Mouse (Mus musculus): ENCODE measurements around the gene Slc25a22. TPM values are rescaled to one million over a fixed set of nuclear protein-coding genes. Genes with fewer than 3 reads are reported as not detected.

The Slc25a22 gene
- polyA plus RNA-seq, 1 experiment from 2014 or later, result 80.4 TPM

DNA sequence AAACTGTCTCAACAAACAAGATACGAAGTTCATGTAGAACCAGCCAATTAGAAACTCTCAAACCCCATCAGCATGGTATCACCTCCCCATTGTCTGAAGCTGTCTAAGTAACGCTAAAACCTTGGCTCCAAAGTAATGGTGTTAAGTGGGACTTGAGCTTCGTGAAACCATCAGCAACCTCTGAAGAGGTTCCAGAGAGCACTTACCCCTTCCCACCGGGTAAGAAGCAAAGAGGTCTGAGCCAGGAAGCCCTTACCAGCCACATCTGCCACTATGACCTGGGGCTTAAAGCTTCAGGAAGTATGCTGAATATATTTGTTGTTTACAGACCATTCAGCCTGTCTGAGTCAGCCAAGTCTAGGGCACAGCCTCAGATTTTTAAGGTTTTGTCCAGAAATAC is 32.2 kb downstream of the Slc25a22 start:
- ATAC-seq (ENCODE audit: low read depth), result no peak
- no peak overlapping the region for H3K4me3 ChIP-seq (ENCODE audit: low read depth, low read length)
- H3K36me3 ChIP-seq (ENCODE audit: control insufficient read depth, insufficient read depth, low read length), result peaks cover 23% of the 10 kb centered on the region
- H3K4me1 ChIP-seq (ENCODE audit: control insufficient read depth, insufficient read depth, low read length), result peaks cover 2% of the 10 kb centered on the region; the same call in 1 of the 2 replicates
- H3K9ac ChIP-seq (replicated peaks; ENCODE audit: low read depth, low read length), result no peak overlapping the region
- WGBS, result 87% methylated on average over 4 of the region's 4 CpGs
- no peaks in the 10 kb centered on the region for H3K27me3 ChIP-seq (ENCODE audit: control insufficient read depth, insufficient read depth, low read length)
- H3K9me3 ChIP-seq (ENCODE audit: control insufficient read depth, low read length), result no peaks in the 10 kb centered on the region
- H3K4me2 ChIP-seq (ENCODE audit: low read depth, low read length), result no peak overlapping the region
- no peak overlapping the region for H3K27ac ChIP-seq (ENCODE audit: low read depth, low read length)

DNA sequence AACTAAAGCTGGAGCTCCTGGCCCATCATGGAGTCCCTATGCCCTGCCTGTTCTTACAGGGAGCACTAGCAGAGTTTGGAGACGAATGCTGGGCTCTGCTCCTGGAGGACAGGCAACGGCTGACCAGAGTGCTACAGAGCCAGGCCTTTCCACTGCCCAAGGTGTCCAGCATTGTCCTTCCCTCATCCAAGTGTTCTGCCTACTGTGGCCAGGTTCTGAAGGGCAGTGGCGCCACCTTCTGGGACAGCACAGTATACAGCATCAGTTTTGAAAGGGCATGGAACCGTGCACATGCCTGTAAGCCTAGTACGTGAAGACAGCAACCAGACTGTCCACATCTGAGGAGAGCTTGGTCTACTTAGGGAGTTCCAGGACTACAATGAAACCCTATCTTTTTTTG is 34.4 kb downstream of the Slc25a22 start:
- no peak overlapping the region for H3K4me3 ChIP-seq (ENCODE audit: low read depth, low read length)
- no peaks in the 10 kb centered on the region for H3K27me3 ChIP-seq (ENCODE audit: control insufficient read depth, insufficient read depth, low read length)
- ATAC-seq (ENCODE audit: low read depth), result peak; percentile 41; the same call in 1 of the 2 replicates
- no peak overlapping the region for H3K4me2 ChIP-seq (ENCODE audit: low read depth, low read length)
- no peaks in the 10 kb centered on the region for H3K4me1 ChIP-seq (ENCODE audit: control insufficient read depth, insufficient read depth, low read length)
- H3K27ac ChIP-seq (ENCODE audit: low read depth, low read length), result no peak overlapping the region
- H3K36me3 ChIP-seq (ENCODE audit: control insufficient read depth, insufficient read depth, low read length), result peaks cover 38% of the 10 kb centered on the region
- WGBS, result 45% methylated on average over 5 of the region's 5 CpGs
- no peaks in the 10 kb centered on the region for H3K9me3 ChIP-seq (ENCODE audit: control insufficient read depth, low read length)
- H3K9ac ChIP-seq (replicated peaks; ENCODE audit: low read depth, low read length), result no peak overlapping the region

DNA sequence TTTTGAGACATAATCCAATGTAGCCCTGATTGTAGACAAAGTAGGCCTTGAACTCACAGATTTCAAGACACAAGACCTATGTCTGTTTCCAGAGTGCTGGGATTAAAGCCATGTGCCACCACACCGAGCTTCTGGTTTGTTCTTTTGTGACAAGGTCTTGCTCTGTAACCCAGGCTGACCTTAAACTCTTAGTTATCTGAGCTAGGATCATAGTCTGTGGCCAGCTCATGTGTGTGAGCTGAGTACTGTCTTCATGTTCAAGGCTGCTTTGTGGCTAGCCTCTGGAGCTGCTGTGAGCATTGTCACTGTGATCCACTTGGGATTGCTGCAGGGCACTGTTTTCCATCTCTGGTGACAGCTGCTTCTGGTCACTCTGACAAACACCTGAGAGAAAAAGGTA is 42.3 kb downstream of the Slc25a22 start:
- no peaks in the 10 kb centered on the region for H3K9me3 ChIP-seq (ENCODE audit: control insufficient read depth, low read length)
- peaks cover 8% of the 10 kb centered on the region for H3K4me1 ChIP-seq (ENCODE audit: control insufficient read depth, insufficient read depth, low read length)
- no peak overlapping the region for H3K27ac ChIP-seq (ENCODE audit: low read depth, low read length)
- H3K4me3 ChIP-seq (ENCODE audit: low read depth, low read length), result no peak overlapping the region
- no peak overlapping the region for H3K4me2 ChIP-seq (ENCODE audit: low read depth, low read length)
- 79% methylated on average over 1 of the region's 1 CpGs for WGBS
- H3K36me3 ChIP-seq (ENCODE audit: control insufficient read depth, insufficient read depth, low read length), result peaks cover 29% of the 10 kb centered on the region
- no peak for ATAC-seq (ENCODE audit: low read depth)
- H3K27me3 ChIP-seq (ENCODE audit: control insufficient read depth, insufficient read depth, low read length), result no peaks in the 10 kb centered on the region
- H3K9ac ChIP-seq (replicated peaks; ENCODE audit: low read depth, low read length), result no peak overlapping the region

DNA sequence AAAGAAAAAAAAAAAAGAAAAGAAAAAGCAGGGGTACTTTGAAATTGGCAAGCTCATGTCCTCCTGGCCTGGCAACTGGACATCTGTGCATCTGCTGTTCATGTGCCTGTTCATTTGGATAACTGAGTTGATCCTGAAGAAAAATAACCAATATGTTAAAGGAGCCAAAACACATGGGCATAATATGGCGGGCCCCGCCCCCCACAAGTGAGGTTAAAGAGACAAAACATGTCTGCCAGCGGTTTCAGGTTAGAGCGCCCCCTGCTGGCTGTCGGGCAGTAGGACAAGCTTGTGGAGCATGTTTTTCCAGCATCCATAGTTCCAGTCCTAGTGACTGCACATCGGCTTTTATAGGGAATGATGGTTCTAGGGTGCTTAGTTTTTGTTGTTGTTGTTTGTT is 42.9 kb downstream of the Slc25a22 start:
- no peak overlapping the region for H3K4me3 ChIP-seq (ENCODE audit: low read depth, low read length)
- no peaks in the 10 kb centered on the region for H3K9me3 ChIP-seq (ENCODE audit: control insufficient read depth, low read length)
- H3K36me3 ChIP-seq (ENCODE audit: control insufficient read depth, insufficient read depth, low read length), result peaks cover 23% of the 10 kb centered on the region
- H3K9ac ChIP-seq (replicated peaks; ENCODE audit: low read depth, low read length), result no peak overlapping the region
- 28% methylated on average over 6 of the region's 6 CpGs for WGBS
- H3K4me1 ChIP-seq (ENCODE audit: control insufficient read depth, insufficient read depth, low read length), result peaks cover 8% of the 10 kb centered on the region
- H3K27me3 ChIP-seq (ENCODE audit: control insufficient read depth, insufficient read depth, low read length), result no peaks in the 10 kb centered on the region
- H3K4me2 ChIP-seq (ENCODE audit: low read depth, low read length), result no peak overlapping the region
- H3K27ac ChIP-seq (ENCODE audit: low read depth, low read length), result no peak overlapping the region
- ATAC-seq (ENCODE audit: low read depth), result no peak

DNA sequence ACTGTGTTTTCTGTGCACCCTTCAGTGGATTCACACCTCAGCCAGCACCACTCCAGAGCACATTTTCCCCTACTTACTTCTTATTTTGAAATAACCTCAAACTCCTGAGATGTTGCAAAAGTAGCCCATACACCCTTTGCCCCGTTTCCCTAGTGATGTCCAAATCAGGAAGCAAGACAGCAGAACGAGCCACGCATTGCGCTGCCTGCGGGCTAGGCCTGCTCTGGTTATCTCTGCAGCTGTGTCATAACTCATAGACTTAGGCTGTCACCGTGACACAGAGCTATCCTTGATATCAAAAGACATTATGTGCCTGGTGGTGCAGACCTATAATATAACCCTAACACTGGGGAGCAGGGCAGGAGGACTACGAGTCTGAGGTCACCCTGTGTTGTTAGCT is 43.5 kb downstream of the Slc25a22 start:
- Histone ChIP-seq H3K36me3 (ENCODE audit: control insufficient read depth, insufficient read depth, low read length) (peaks cover 18% of the 10 kb centered on the region), H3K27me3 (ENCODE audit: control insufficient read depth, insufficient read depth, low read length) (no peaks in the 10 kb centered on the region), H3K9ac (replicated peaks; ENCODE audit: low read depth, low read length) (no peak overlapping the region), H3K9me3 (ENCODE audit: control insufficient read depth, low read length) (no peaks in the 10 kb centered on the region), H3K4me1 (ENCODE audit: control insufficient read depth, insufficient read depth, low read length) (peaks cover 8% of the 10 kb centered on the region), H3K4me3 (ENCODE audit: low read depth, low read length) (no peak overlapping the region), H3K4me2 (ENCODE audit: low read depth, low read length) (no peak overlapping the region), H3K27ac (ENCODE audit: low read depth, low read length) (no peak overlapping the region)
- ATAC-seq (ENCODE audit: low read depth), result no peak
- 91% methylated on average over 7 of the region's 7 CpGs for WGBS

DNA sequence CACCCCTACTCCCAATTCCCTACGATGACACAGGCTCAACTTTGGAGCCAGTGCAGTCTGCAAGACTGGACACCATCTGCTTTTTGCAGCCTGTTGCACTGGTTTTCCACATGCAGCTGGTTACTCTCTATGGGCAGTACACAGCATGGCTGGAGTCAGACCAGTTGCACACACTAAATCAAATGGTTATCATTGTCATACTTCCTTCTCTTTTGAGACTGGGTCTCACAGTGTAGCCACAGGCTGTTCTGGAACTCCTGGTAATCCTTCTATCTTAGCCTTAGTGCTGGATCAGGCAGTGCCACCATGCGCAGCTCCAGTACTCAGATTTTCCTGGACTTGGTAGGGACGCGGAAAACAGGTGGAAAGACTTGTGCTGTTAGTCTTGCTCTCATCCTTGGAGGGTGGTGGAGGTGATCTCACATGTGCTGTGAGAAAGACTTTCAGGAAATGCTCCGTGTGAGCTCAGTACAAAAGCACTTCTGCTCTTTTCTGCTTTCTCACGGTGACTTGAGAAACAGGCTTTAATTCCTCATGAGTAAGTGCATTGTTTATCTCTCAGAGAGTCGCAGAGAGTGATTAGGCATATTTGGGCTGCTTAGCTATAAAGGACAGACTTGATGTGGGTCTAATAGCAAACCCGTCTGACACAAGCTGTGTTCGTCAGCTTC is 45.0 kb downstream of the Slc25a22 start:
- Histone ChIP-seq H3K27ac (ENCODE audit: low read depth, low read length) (peak overlapping the region; percentile 77; the same call in 1 of the 2 replicates), H3K4me3 (ENCODE audit: low read depth, low read length) (peak overlapping the region; percentile 68), H3K36me3 (ENCODE audit: control insufficient read depth, insufficient read depth, low read length) (peaks cover 6% of the 10 kb centered on the region), H3K9me3 (ENCODE audit: control insufficient read depth, low read length) (no peaks in the 10 kb centered on the region), H3K27me3 (ENCODE audit: control insufficient read depth, insufficient read depth, low read length) (no peaks in the 10 kb centered on the region), H3K9ac (replicated peaks; ENCODE audit: low read depth, low read length) (peak overlapping the region; percentile 66), H3K4me1 (ENCODE audit: control insufficient read depth, insufficient read depth, low read length) (peaks cover 8% of the 10 kb centered on the region), H3K4me2 (ENCODE audit: low read depth, low read length) (peak overlapping the region; percentile 68)
- WGBS, result 24% methylated on average over 9 of the region's 9 CpGs
- no peak for ATAC-seq (ENCODE audit: low read depth)

DNA sequence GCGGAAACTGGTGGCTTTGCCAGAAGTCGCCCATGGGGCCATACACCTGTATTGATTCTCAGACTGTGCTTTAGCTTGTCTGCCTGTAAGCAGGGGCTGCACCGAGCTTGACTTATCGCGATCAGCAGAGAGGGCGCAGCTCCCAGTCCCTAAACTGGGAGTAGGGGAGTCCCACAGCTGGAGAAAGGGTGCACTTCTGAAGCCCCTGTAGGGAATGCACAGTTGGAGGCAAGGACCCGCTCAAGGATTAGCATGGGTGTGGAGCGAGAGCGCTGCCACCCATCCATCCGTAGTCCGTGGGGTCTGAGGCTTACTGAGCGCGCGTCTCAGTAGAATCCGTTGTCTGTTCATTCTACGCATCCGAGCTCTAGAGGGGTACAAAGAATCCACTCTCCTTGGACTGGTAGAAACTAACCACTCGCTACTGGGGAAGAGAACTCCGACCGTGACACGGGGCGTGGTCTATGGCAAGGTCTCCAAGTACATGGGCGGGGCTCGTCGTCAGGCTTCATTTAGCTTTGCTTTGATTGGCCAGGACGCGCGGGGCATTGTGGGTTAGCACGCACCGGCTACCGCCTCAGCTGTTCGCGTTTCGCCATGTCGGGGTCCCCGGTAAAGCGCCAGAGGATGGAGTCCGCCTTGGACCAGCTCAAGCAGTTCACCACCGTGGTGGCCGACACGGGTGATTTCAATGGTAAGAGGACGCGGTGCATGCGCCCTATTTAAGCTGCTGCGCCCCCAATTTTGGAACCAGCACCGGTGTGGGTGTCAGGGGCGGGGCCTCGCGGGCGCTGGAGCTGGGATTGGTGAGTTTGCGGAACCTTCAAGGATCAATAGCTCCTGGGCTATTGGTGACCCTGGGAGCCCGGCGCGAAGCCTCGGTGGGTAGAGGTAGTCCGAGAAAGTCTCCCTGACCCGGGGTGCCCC is 45.8 kb downstream of the Slc25a22 start, which contains the start of gene Taldo1:
Taldo1 (plus strand) TSS at position 575 of the 927 bp plus-strand sequence.
- Histone ChIP-seq H3K27me3 (ENCODE audit: control insufficient read depth, insufficient read depth, low read length) (no peaks in the 10 kb centered on the region), H3K9ac (replicated peaks; ENCODE audit: low read depth, low read length) (peak within 1 kb of the TSS; percentile 66), H3K9me3 (ENCODE audit: control insufficient read depth, low read length) (no peaks in the 10 kb centered on the region), H3K4me1 (ENCODE audit: control insufficient read depth, insufficient read depth, low read length) (peaks cover 8% of the 10 kb centered on the region), H3K36me3 (ENCODE audit: control insufficient read depth, insufficient read depth, low read length) (peaks cover 6% of the 10 kb centered on the region), H3K27ac (ENCODE audit: low read depth, low read length) (peak within 1 kb of the TSS; percentile 77), H3K4me2 (ENCODE audit: low read depth, low read length) (peak within 1 kb of the TSS; percentile 68), H3K4me3 (ENCODE audit: low read depth, low read length) (peak within 1 kb of the TSS; percentile 68)
- WGBS, result under 1% methylated on average over 57 of the region's 57 CpGs
- peak; percentile 95 for ATAC-seq (ENCODE audit: low read depth)

DNA sequence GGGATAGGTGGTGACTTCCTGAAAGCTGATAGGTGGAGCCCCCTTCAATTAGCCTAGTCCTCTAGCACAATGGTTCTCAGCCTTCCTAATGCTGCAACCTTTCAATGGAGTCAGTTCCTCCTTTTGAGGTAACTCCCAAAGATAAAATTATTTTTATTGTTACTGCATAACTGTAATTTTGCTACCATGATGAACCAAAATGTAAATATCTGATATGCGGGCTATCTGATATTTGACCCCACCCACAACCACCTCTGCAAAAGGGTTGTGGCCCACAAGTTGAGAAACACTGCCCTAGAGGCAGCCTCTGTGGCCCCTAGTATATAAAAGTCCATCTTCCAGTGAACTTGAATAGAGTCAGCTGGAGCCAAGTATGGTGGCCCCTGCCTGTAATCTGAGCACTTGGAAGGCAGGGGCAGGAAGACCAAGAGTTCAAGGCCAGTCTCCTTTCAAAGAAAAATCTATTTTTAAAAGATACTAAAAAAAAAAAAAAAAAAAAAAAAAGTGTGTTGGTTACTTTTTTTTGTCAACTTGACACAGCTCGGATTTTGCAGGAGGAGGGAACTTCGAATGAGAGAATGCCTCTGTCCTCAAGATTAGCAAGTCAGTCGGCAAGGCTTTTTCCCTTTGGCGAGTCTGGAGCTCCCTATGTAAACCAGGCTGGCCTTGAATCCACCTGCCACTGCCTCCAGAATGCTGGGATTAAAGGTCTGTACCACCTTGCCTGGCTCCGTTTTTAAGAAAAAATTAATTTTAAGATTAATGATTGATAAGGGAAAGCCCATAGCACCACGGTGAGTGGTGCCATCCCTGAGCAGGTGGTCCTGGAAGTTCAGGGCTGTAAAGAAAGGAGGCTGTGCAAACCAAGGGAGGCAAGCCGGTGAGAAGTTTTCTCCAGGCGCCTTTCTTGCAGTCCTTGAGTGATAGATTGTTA is 47.1 kb downstream of the Slc25a22 start:
- H3K36me3 ChIP-seq (ENCODE audit: control insufficient read depth, insufficient read depth, low read length), result no peaks in the 10 kb centered on the region
- 55% methylated on average over 9 of the region's 9 CpGs for WGBS
- peaks cover 8% of the 10 kb centered on the region for H3K4me1 ChIP-seq (ENCODE audit: control insufficient read depth, insufficient read depth, low read length)
- no peaks in the 10 kb centered on the region for H3K9me3 ChIP-seq (ENCODE audit: control insufficient read depth, low read length)
- no peak overlapping the region for H3K27ac ChIP-seq (ENCODE audit: low read depth, low read length)
- no peaks in the 10 kb centered on the region for H3K27me3 ChIP-seq (ENCODE audit: control insufficient read depth, insufficient read depth, low read length)
- no peak for ATAC-seq (ENCODE audit: low read depth)
- no peak overlapping the region for H3K9ac ChIP-seq (replicated peaks; ENCODE audit: low read depth, low read length)
- H3K4me3 ChIP-seq (ENCODE audit: low read depth, low read length), result no peak overlapping the region
- H3K4me2 ChIP-seq (ENCODE audit: low read depth, low read length), result no peak overlapping the region
